Mouse (Mus musculus): ENCODE results near the gene Gm14406. TPM values are rescaled to one million over a fixed set of nuclear protein-coding genes. Genes with fewer than 3 reads are reported as not detected.

Gene Gm14406
- total and polyA plus RNA-seq, 3 experiments: not detected

DNA sequence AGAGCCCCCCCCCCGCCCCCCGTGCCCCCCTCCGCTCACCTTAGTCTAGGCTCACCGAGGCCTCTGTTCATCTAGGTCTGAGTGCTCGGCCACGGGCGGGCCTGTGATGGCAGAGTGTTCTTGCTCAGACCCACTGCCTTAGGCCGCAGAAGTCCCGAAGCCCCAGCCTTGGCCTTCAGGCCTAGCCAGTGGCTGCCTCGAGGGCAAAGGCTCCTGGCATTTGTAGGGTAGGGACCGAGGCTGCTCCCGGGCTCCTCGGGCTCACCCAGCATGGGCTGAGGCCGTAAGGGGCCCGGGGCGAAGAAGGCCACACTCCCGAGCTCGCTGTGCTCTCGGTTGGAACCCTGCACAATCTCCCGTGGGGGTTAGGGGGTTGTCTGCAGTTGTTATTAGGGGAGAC, 54.9 kb downstream of the Gm14406 start:
- no peaks in the 10 kb centered on the region for H3K79me2 ChIP-seq (replicated peaks; ENCODE audit: control insufficient read depth, insufficient read depth, low read length)
- H3K27me3 ChIP-seq (ENCODE audit: control insufficient read depth, insufficient read depth, low read length): no peaks in the 10 kb centered on the region
- H3K4me3 ChIP-seq: no peak overlapping the region
- H3K4me1 ChIP-seq (ENCODE audit: control insufficient read depth, insufficient read depth, low read length): no peaks in the 10 kb centered on the region
- H3K36me3 ChIP-seq (ENCODE audit: control insufficient read depth, insufficient read depth, low read length): no peaks in the 10 kb centered on the region
- no peak overlapping the region for H3K9ac ChIP-seq (ENCODE audit: low read depth, low read length)
- no peak for TF ChIP-seq CTCF (IDR thresholded peaks at IDR 0.05)
- TF ChIP-seq EP300 (IDR thresholded peaks at IDR 0.05; ENCODE audit: insufficient read depth, low read depth, low read length): no peak
- TF ChIP-seq POLR2A (IDR thresholded peaks at IDR 0.05; ENCODE audit: insufficient read depth, low read depth, low read length): no peak
- H3K27ac ChIP-seq: no peak overlapping the region
- 84% methylated on average over 20 of the region's 20 CpGs for WGBS
- intact Hi-C loops (cut with DNase I): no loop called here
- DNase-seq: no peak

DNA sequence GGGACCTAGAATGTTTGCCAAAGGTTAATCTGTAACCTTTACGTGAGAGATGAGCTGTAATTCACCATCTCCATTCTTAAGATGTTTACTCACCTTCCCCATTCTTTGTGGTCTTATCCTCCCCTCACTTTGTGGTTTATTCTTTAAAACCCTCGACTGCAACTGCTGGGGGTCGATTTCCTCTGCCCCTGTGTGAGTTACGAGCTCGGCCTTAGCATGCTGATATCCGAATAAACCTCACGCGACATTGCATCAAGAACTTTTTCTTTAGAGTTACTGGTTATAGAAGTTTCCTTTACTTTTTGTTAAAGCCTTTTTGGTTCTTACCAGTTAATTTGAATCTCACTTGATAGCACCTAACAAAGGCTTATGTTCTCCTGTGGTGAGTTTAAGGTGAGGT, 58.0 kb downstream of the Gm14406 start:
- Histone ChIP-seq H3K4me3 (no peak overlapping the region), H3K9ac (ENCODE audit: low read depth, low read length) (no peak overlapping the region), H3K27ac (no peak overlapping the region), H3K4me1 (ENCODE audit: control insufficient read depth, insufficient read depth, low read length) (no peaks in the 10 kb centered on the region), H3K79me2 (replicated peaks; ENCODE audit: control insufficient read depth, insufficient read depth, low read length) (no peaks in the 10 kb centered on the region), H3K36me3 (ENCODE audit: control insufficient read depth, insufficient read depth, low read length) (no peaks in the 10 kb centered on the region), H3K27me3 (ENCODE audit: control insufficient read depth, insufficient read depth, low read length) (no peaks in the 10 kb centered on the region)
- no peak for TF ChIP-seq EP300 (IDR thresholded peaks at IDR 0.05; ENCODE audit: insufficient read depth, low read depth, low read length)
- TF ChIP-seq CTCF (IDR thresholded peaks at IDR 0.05): no peak
- TF ChIP-seq POLR2A (IDR thresholded peaks at IDR 0.05; ENCODE audit: insufficient read depth, low read depth, low read length): no peak
- intact Hi-C loops (cut with DNase I): no loop called here
- no peak for DNase-seq
- 71% methylated on average over 8 of the region's 8 CpGs for WGBS

Other genes starting within 250 kb of the Gm14406 start
- 10 to 100 TPM; 15.6 to 16.9 TPM for gene Gm14418, start 179.9 kb downstream of the Gm14406 start, total RNA-seq (2021)
- gene Gm14418, start 179.9 kb downstream of the Gm14406 start, polyA plus RNA-seq (2012; rRNA removed): 1.0 and 1.4 TPM in 2 replicates
- gene Zfp970, start 113.5 kb downstream of the Gm14406 start, total RNA-seq (2021): 100 to 1,000 TPM; 531 to 741 TPM
- 13.3 and 48.9 TPM in 2 replicates for gene Zfp970, start 113.5 kb downstream of the Gm14406 start, polyA plus RNA-seq (2012; rRNA removed)
- 10 to 100 TPM; 78.2 to 86.5 TPM for gene Gm14403, start 80.0 kb downstream of the Gm14406 start, total RNA-seq (2021)
- 5.2 and 13.8 TPM in 2 replicates for gene Gm14403, start 80.0 kb downstream of the Gm14406 start, polyA plus RNA-seq (2012; rRNA removed)
- gene Gm14322, start 181.1 kb upstream of the Gm14406 start, total RNA-seq (2021): 10 to 100 TPM; 16.2 to 16.3 TPM
- 1.5 TPM in 2 replicates for gene Gm14322, start 181.1 kb upstream of the Gm14406 start, polyA plus RNA-seq (2012; rRNA removed)

Data from heart, adult 2 months (tissue).